11 mouse cellular contexts compared by ENCODE assay signal in genomic region chr9:66708816-66709555, GRCm38 (mm10). TPM values are rescaled to one million over a fixed set of nuclear protein-coding genes. Genes with fewer than 3 reads are reported as not detected.
DNase-seq lines count a peak whose midpoint lies in the region; ATAC-seq and TF ChIP-seq lines count a peak whose summit lies in the region.
"Had no signal": no experiment of that assay in that cellular context is flagged by ENCODE, and none has a peak within 500 bp of the region (broad histone marks: within the 10 kb centered on the region; RNA-seq: fewer than 3 reads in every experiment).

No protein-coding gene starts in this region.

- H3K4me1 ChIP-seq in midbrain, embryonic 16.5 days (ENCODE audit: control insufficient read depth, insufficient read depth, low read length) = peaks cover 24% of the 10 kb centered on the region
- peaks cover 10% of the 10 kb centered on the region for H3K4me1 ChIP-seq in midbrain, postnatal 0 days (ENCODE audit: insufficient read depth, low read length)

- peak; percentile 35 for DNase-seq in gastrocnemius, adult 18-20 months (ENCODE audit: low spot score)
- DNase-seq in gastrocnemius, adult 8-10 months (ENCODE audit: low spot score in 2 of 2) = no peak
- DNase-seq in midbrain, postnatal 0 days (ENCODE audit: low spot score) = no peak
- peak; percentile 34 for DNase-seq in gastrocnemius, postnatal 14 days
- peak; percentile 29 for DNase-seq in skeletal muscle tissue, adult 2 months (ENCODE audit: low read depth, low spot score)
- DNase-seq in spleen, adult 18-20 months = no peak
- DNase-seq: liver, embryonic 13.5 days had no signal

- H3K27me3 ChIP-seq in midbrain, embryonic 16.5 days (ENCODE audit: control insufficient read depth, insufficient read depth, low read depth, low read length) = no peaks in the 10 kb centered on the region
- no peaks in the 10 kb centered on the region for H3K27me3 ChIP-seq in midbrain, postnatal 0 days (ENCODE audit: insufficient read depth, low read length)

- TF ChIP-seq CTCF in midbrain, postnatal 0 days (IDR thresholded peaks at IDR 0.05) = no peak

- intact Hi-C loops in gastrocnemius, postnatal 14 days (cut with DNase I; ENCODE audit: low total_unique reads) = loop anchor here (10.0 kb wide), 1 partner anchor 116 kb away; no protein-coding TSS in a partner anchor

- no peak overlapping the region for H3K4me2 ChIP-seq in midbrain, embryonic 16.5 days (ENCODE audit: low read length)
- H3K4me2 ChIP-seq in midbrain, postnatal 0 days (ENCODE audit: low read depth, low read length, poor library complexity, severe bottlenecking) = no peak overlapping the region
- H3K4me2 ChIP-seq: liver, embryonic 13.5 days had no signal

- WGBS in midbrain, embryonic 16.5 days = 58% methylated on average over 12 of the region's 12 CpGs
- WGBS in midbrain, postnatal 0 days = 64% methylated on average over 12 of the region's 12 CpGs

- H3K36me3 ChIP-seq in midbrain, embryonic 16.5 days (ENCODE audit: control insufficient read depth, insufficient read depth, low read length) = no peaks in the 10 kb centered on the region
- no peaks in the 10 kb centered on the region for H3K36me3 ChIP-seq in midbrain, postnatal 0 days (ENCODE audit: insufficient read depth, low read length)
- H3K36me3 ChIP-seq: liver, embryonic 13.5 days had no signal

- H3K4me3 ChIP-seq in midbrain, embryonic 16.5 days (ENCODE audit: low read depth, low read length) = no peak overlapping the region
- no peak overlapping the region for H3K4me3 ChIP-seq in midbrain, postnatal 0 days (ENCODE audit: low read depth, low read length)
- H3K4me3 ChIP-seq: liver, embryonic 13.5 days had no signal

- H3K9me3 ChIP-seq in midbrain, embryonic 16.5 days (replicated peaks; ENCODE audit: control insufficient read depth, low read length, poor library complexity, severe bottlenecking) = no peaks in the 10 kb centered on the region
- no peaks in the 10 kb centered on the region for H3K9me3 ChIP-seq in midbrain, postnatal 0 days (ENCODE audit: low read length)
- H3K9me3 ChIP-seq: liver, embryonic 13.5 days had no signal

- H3K9ac ChIP-seq in midbrain, embryonic 16.5 days (ENCODE audit: low read depth, low read length) = no peak overlapping the region
- no peak overlapping the region for H3K9ac ChIP-seq in midbrain, postnatal 0 days (replicated peaks; ENCODE audit: low read length, poor library complexity, severe bottlenecking)
- H3K9ac ChIP-seq: liver, embryonic 13.5 days had no signal

- ATAC-seq in midbrain, embryonic 16.5 days = no peak
- no peak for ATAC-seq in midbrain, postnatal 0 days (ENCODE audit: low FRiP score)
- ATAC-seq in granulocyte monocyte progenitor cell, adult 5-6 weeks (replicated peaks; ENCODE audit: poor library complexity, severe bottlenecking) = no peak
- ATAC-seq: CD4-positive, CD25-positive, alpha-beta regulatory T cell, adult 4 months; intestine, postnatal 0 days had no signal

- peak overlapping the region; percentile 17; the same call in 1 of the 2 replicates for H3K27ac ChIP-seq in midbrain, embryonic 16.5 days (ENCODE audit: low read length)
- H3K27ac ChIP-seq in midbrain, postnatal 0 days (ENCODE audit: low read depth, low read length) = no peak overlapping the region; the same call in 1 of the 2 replicates
- H3K27ac ChIP-seq: liver, embryonic 13.5 days had no signal

RNA-seq across cellular contexts. Expression of gene Car12, which starts 4.5 kb away (rescaled TPM):
- under 1 TPM; 0.14 to 0.24 TPM for total RNA-seq in gastrocnemius, adult 18-20 months (2021)
- under 1 TPM in 2 of 4 experiments, not detected in 2; 0.10 to 0.31 TPM for total RNA-seq in gastrocnemius, adult 8-10 months (2022)
- 2.0 TPM in 2 replicates for polyA plus RNA-seq in midbrain, embryonic 16.5 days (2015; fragmentation: Nextera tagmentation; extraction: Ambion mirVana)
- total RNA-seq in midbrain, postnatal 0 days (2014; rRNA removed) = 2.8 and 6.6 TPM in 2 replicates
- polyA plus RNA-seq in midbrain, postnatal 0 days (2015; fragmentation: Nextera tagmentation; extraction: Ambion mirVana) = 0.32 and 0.79 TPM in 2 replicates
- total RNA-seq in gastrocnemius, postnatal 14 days (2021) = under 1 TPM; 0.31 to 0.55 TPM
- total RNA-seq in granulocyte monocyte progenitor cell, adult 5-6 weeks (2014; fragmentation: Nextera tagmentation) = 2.6 and 4.3 TPM in 2 replicates
- total RNA-seq in granulocyte monocyte progenitor cell, adult 5-6 weeks (2017) = 1.4 and 3.2 TPM in 2 replicates

Comparison
In these comparisons a context has a peak if more than half of its experiments do, and no peak if none do; other contexts are left out.
1. DNase-seq: peak in gastrocnemius, adult 18-20 months (single experiment), gastrocnemius, postnatal 14 days (single experiment) and skeletal muscle tissue, adult 2 months (single experiment); none in gastrocnemius, adult 8-10 months (0 of 2), midbrain, postnatal 0 days (single experiment) and spleen, adult 18-20 months (0 of 2).